Mouse (Mus musculus): ENCODE data around the gene Sgtb. TPM values are rescaled to one million over a fixed set of nuclear protein-coding genes. Genes with fewer than 3 reads are reported as not detected.
A peak's percentile ranks its signal among the peaks of the same experiment; 100 is the strongest.

The Sgtb gene
- polyA plus RNA-seq, 1 experiment = 0.26 TPM

DNA sequence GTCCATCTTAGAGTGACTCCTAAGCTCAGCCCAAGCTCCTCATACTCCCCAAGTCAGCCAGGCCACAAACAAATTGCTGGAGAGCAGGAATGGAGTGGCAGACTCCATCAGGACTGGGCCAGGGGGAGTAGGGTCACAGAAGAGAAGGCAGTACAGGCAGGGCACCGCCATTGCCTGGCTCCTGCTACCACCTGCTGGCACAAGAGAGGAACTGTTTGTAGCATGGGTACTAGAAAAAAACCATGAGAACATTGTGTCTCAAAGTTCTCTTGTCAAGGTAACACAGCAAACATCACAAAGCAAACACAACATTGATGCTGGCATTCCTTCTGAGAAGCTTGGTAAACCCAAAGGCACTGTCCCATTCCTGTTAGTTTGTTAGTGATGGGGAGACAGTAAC is 20.2 kb upstream of the Sgtb start:
- Histone ChIP-seq H3K4me3 (ENCODE audit: control insufficient read depth, insufficient read depth, low read length) (no peak overlapping the region), H3K27ac (ENCODE audit: control insufficient read depth, insufficient read depth, low read length) (no peak overlapping the region), H3K36me3 (ENCODE audit: control insufficient read depth, insufficient read depth, low read length) (no peaks in the 10 kb centered on the region), H3K27me3 (ENCODE audit: control insufficient read depth, insufficient read depth, low read length) (no peaks in the 10 kb centered on the region), H3K4me1 (replicated peaks; ENCODE audit: control insufficient read depth, insufficient read depth, low read length) (no peaks in the 10 kb centered on the region)
- WGBS = 11% methylated on average over 1 of the region's 1 CpGs
- peak; percentile 56 for DNase-seq
- TF ChIP-seq POLR2A (IDR thresholded peaks at IDR 0.05; ENCODE audit: control insufficient read depth, extremely low read depth, insufficient read depth, low read length, poor library complexity) (no peak), CTCF (IDR thresholded peaks at IDR 0.05; ENCODE audit: borderline replicate concordance, control insufficient read depth, extremely low read depth, insufficient read depth, low read length, poor library complexity) (peak; percentile 72; the same call in 1 of the 2 replicates)

DNA sequence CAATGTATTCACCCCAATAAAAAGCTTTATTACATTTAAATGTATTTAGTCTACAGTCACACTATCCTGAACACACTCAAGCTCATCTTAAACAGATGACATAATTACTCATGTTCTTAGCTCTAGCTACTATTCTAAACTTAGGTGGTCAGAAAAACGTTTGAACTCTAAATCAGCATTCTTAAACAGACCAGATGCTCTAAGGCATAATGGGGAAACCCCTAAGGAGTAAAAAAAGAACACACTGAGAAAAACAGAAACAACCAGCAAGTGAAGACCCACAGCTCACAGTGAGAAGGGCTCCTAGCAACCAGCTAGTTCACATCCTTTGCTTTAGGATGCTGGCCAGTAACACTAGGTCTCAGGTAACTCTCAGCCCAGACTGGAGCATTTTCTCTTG is 17.8 kb upstream of the Sgtb start:
- Histone ChIP-seq H3K4me1 (replicated peaks; ENCODE audit: control insufficient read depth, insufficient read depth, low read length) (no peaks in the 10 kb centered on the region), H3K4me3 (ENCODE audit: control insufficient read depth, insufficient read depth, low read length) (no peak overlapping the region), H3K36me3 (ENCODE audit: control insufficient read depth, insufficient read depth, low read length) (no peaks in the 10 kb centered on the region), H3K27me3 (ENCODE audit: control insufficient read depth, insufficient read depth, low read length) (no peaks in the 10 kb centered on the region), H3K27ac (ENCODE audit: control insufficient read depth, insufficient read depth, low read length) (no peak overlapping the region)
- TF ChIP-seq CTCF (IDR thresholded peaks at IDR 0.05; ENCODE audit: borderline replicate concordance, control insufficient read depth, extremely low read depth, insufficient read depth, low read length, poor library complexity) (no peak), POLR2A (IDR thresholded peaks at IDR 0.05; ENCODE audit: control insufficient read depth, extremely low read depth, insufficient read depth, low read length, poor library complexity) (no peak)
- WGBS = 8% methylated on average over 1 of the region's 1 CpGs
- no peak for DNase-seq

DNA sequence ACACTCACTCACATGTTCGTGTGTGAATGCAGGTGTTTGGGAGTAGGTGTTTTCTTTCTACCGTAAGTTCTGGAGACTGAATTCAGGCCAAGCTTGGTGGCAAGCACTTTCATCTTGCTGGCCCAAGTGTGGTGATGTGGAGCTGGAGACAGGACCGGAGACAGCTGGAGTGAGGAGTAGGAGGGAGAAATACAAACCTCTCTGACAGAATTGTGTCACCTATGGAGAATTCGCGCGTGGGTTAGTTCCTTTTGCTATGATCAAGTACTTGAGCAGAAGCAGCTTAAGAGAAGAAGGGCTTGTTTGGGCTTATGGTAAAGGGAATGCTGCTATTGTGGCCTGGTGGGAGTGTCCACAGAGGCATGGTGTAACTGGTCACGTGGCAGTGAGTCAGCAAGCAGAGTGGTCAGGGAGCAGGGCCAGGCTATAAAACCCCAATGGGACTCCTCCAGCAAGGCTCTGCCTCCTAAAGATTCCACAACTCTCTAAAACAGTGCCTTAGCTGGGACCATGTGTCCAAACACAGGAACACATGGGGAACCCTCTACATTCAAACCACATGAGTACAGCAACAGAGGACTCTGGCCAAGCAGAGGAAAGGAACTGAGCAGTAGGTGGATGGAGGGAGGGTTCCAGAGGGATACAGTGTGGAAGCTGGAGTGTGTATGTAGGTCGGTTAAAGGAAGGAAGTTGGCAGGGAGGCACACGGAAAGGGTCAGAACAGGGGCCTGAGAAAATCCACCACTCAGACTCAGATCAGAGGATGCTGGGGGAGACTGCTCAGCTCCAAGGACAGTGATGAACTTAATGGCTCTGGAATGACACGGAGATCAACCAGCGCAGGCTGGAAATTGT is 14.8 kb upstream of the Sgtb start:
- H3K27me3 ChIP-seq (ENCODE audit: control insufficient read depth, insufficient read depth, low read length) = no peaks in the 10 kb centered on the region
- no peaks in the 10 kb centered on the region for H3K36me3 ChIP-seq (ENCODE audit: control insufficient read depth, insufficient read depth, low read length)
- H3K4me1 ChIP-seq (replicated peaks; ENCODE audit: control insufficient read depth, insufficient read depth, low read length) = no peaks in the 10 kb centered on the region
- H3K27ac ChIP-seq (ENCODE audit: control insufficient read depth, insufficient read depth, low read length) = no peak overlapping the region
- WGBS = 86% methylated on average over 11 of the region's 11 CpGs
- DNase-seq = no peak
- H3K4me3 ChIP-seq (ENCODE audit: control insufficient read depth, insufficient read depth, low read length) = no peak overlapping the region
- TF ChIP-seq POLR2A (IDR thresholded peaks at IDR 0.05; ENCODE audit: control insufficient read depth, extremely low read depth, insufficient read depth, low read length, poor library complexity) (no peak), CTCF (IDR thresholded peaks at IDR 0.05; ENCODE audit: borderline replicate concordance, control insufficient read depth, extremely low read depth, insufficient read depth, low read length, poor library complexity) (no peak)

DNA sequence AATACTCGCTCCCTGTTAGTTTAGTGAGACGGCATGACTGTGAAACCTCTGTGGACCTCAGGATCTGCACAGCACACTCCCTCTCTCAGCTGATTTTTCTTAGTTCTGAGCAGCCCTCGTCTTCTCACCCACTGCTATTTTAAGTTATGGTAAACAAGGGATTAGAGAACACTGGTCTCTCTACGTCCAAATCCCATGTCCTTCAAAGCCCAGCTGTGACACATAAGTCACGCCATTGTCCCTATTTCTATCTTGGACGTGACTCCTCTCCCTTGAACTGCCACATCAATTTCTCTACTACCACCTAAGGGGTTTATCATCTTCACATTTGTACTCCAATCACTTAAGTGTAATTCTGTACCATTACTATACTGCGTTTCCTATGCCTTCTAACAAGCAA is 13.6 kb upstream of the Sgtb start:
- WGBS = 96% methylated on average over 7 of the region's 7 CpGs
- TF ChIP-seq CTCF (IDR thresholded peaks at IDR 0.05; ENCODE audit: borderline replicate concordance, control insufficient read depth, extremely low read depth, insufficient read depth, low read length, poor library complexity) = no peak
- TF ChIP-seq POLR2A (IDR thresholded peaks at IDR 0.05; ENCODE audit: control insufficient read depth, extremely low read depth, insufficient read depth, low read length, poor library complexity) = no peak
- DNase-seq = no peak
- H3K4me3 ChIP-seq (ENCODE audit: control insufficient read depth, insufficient read depth, low read length) = no peak overlapping the region
- no peaks in the 10 kb centered on the region for H3K4me1 ChIP-seq (replicated peaks; ENCODE audit: control insufficient read depth, insufficient read depth, low read length)
- no peaks in the 10 kb centered on the region for H3K36me3 ChIP-seq (ENCODE audit: control insufficient read depth, insufficient read depth, low read length)
- no peak overlapping the region for H3K27ac ChIP-seq (ENCODE audit: control insufficient read depth, insufficient read depth, low read length)
- no peaks in the 10 kb centered on the region for H3K27me3 ChIP-seq (ENCODE audit: control insufficient read depth, insufficient read depth, low read length)

GRCm38 (mm10) chr13:104097190-104097589 is 12.4 kb upstream of the Sgtb start:
- no peaks in the 10 kb centered on the region for H3K4me1 ChIP-seq (replicated peaks; ENCODE audit: control insufficient read depth, insufficient read depth, low read length)
- H3K36me3 ChIP-seq (ENCODE audit: control insufficient read depth, insufficient read depth, low read length) = no peaks in the 10 kb centered on the region
- WGBS = 99% methylated on average over 7 of the region's 7 CpGs
- no peak for TF ChIP-seq CTCF (IDR thresholded peaks at IDR 0.05; ENCODE audit: borderline replicate concordance, control insufficient read depth, extremely low read depth, insufficient read depth, low read length, poor library complexity)
- TF ChIP-seq POLR2A (IDR thresholded peaks at IDR 0.05; ENCODE audit: control insufficient read depth, extremely low read depth, insufficient read depth, low read length, poor library complexity) = no peak
- H3K27ac ChIP-seq (ENCODE audit: control insufficient read depth, insufficient read depth, low read length) = no peak overlapping the region
- no peaks in the 10 kb centered on the region for H3K27me3 ChIP-seq (ENCODE audit: control insufficient read depth, insufficient read depth, low read length)
- no peak overlapping the region for H3K4me3 ChIP-seq (ENCODE audit: control insufficient read depth, insufficient read depth, low read length)
- DNase-seq = no peak

DNA sequence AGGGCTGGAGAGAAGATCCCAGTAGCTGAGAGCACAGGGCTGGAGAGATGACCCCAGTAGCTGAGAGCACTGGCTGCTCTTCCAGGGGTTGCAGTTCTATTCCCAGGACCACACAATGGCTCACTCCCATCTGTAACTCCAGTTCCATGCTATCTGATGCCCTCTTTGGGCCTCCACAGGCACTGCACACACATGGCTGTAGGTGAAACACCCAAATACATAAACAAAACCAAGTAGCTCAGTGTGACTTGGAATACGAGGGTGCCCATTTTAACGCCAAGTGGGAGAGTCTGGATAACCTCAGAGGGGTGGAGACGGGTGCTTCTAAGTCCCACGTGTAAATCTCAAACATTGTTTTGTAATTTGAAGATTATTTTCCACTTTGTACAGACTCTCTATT is 9.1 kb upstream of the Sgtb start:
- TF ChIP-seq POLR2A (IDR thresholded peaks at IDR 0.05; ENCODE audit: control insufficient read depth, extremely low read depth, insufficient read depth, low read length, poor library complexity) (no peak), CTCF (IDR thresholded peaks at IDR 0.05; ENCODE audit: borderline replicate concordance, control insufficient read depth, extremely low read depth, insufficient read depth, low read length, poor library complexity) (no peak)
- WGBS = 97% methylated on average over 4 of the region's 4 CpGs
- no peak overlapping the region for H3K27ac ChIP-seq (ENCODE audit: control insufficient read depth, insufficient read depth, low read length)
- DNase-seq = no peak
- H3K4me1 ChIP-seq (replicated peaks; ENCODE audit: control insufficient read depth, insufficient read depth, low read length) = no peaks in the 10 kb centered on the region
- H3K36me3 ChIP-seq (ENCODE audit: control insufficient read depth, insufficient read depth, low read length) = no peaks in the 10 kb centered on the region
- no peak overlapping the region for H3K4me3 ChIP-seq (ENCODE audit: control insufficient read depth, insufficient read depth, low read length)
- H3K27me3 ChIP-seq (ENCODE audit: control insufficient read depth, insufficient read depth, low read length) = no peaks in the 10 kb centered on the region

Data from thymus, adult 2 months (tissue).